Mouse (Mus musculus): ENCODE data around the gene Gpc5.

Gpc5 gene

DNA sequence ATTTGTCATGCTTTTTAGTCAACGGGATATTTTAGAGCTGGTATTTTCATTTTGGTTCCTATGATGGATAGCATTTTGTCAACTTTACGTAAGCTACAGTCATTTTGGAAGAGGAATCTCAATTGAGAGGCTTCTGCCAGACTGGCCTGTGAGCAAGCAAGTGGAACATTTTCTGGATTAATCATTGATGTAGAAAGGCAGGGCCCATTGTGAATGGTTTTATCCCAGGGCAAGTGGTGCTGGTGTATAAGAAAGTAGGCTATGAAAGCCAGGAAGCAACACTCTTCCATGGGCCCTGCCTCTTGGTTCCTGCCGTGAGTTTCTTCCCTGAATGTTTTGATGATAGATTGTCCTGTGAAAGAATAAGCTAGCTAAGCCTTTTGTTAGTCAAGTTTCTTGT lies 777.1 kb downstream of the Gpc5 start:
- DNase-seq = no peak

DNA sequence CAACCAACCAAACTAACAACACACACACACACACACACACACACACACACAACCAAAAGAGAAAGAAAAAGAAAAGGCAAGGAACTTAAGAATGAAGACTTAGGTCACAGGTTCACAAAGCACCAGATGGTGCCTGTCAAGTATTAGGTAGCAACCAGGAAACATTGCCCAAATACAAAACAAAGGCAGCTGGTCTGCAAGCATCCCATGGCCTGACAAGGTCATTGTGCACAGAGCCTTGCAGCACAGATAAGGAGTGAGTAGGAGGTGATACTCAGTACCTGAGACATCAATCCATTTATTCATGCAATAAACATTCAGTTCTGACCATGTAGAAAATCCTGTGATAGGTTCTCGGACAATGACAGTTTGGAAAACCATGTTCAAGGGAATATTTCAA lies 884.0 kb downstream of the Gpc5 start:
- no peak for DNase-seq

DNA sequence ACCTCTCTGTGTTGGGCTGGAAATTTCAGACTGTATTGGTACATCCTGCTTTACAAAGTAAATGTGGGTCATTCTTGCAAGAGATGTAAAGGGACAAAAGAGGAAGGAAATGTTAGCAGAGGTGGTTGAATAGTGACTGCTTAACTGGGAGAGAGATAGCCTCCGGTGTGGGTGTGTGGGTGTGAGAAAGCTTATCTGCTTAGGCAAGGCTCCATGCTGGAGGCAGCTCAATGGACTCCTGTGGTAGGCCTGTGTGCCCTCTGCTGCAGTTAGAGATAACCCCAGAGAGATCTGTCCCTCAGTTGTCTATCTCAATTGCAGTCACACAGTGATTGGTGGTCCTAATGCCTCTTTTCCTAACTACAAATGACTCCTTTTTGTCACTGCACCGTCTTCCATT lies 887.2 kb downstream of the Gpc5 start:
- no peak for DNase-seq

DNA sequence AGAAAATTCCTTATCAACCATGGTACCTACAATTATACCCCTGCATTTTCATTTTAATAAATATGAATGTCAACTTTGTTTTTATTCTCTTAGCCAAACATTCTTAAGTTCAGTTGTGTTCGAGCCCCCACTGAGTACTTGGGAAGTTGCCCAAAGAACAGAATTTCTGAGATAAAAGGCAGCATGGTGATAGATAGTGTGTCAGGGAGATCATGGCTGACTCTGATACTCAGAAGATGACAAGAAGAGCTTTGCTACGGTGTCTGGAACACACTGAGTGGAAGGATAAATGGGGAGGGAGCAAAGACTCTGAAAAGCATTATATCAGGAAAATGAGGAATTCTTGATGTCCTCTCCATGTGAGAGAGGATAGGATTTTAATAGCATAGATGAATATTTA lies 898.7 kb downstream of the Gpc5 start:
- no peak for DNase-seq

- no peak for DNase-seq
Measured at GRCm38 (mm10) chr14:115993520-115994106, 901.6 kb downstream of the Gpc5 start.

DNA sequence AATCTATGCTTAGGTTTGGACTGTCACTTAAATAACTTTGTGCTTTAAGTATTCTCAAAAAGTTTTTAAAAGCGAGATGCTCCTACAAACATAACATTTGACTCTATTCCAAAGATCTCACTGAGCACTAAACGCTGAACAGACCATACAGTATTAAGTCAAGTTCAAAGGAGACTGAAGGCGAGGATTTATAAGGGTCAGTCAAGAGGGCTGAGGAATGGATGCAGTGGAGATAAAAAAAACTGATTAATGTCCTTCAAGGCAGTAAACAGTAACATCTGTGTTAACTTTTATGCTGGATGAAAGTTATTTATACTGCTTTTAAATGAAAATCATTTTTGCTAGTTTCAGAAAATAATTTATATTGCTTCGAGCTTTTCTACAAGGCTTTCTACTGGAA lies 906.9 kb downstream of the Gpc5 start:
- DNase-seq = no peak

GRCm38 (mm10) chr14:116087010-116087409 lies 995.0 kb downstream of the Gpc5 start:
- DNase-seq = no peak

DNA sequence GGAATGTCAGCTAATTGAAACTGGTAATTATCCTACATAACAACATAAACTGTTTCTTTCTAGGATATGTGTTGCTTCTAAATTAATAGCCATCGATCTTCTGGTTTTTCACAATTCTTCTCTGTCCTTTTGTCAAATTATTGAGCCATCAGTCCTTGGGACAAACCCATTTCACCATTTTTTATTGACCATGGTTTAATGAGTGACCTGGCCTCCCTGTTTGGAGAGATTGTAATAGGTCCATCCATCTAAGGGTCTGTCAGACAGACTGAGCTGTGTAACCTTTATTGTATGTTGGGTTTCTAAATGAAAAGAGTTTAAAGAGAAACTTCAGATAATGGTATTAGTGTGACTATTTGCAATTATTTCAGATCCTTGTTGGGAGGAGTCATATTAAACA lies 1035.9 kb downstream of the Gpc5 start:
- DNase-seq = no peak

- no peak for DNase-seq
Measured at GRCm38 (mm10) chr14:116137330-116137729, 1045.3 kb downstream of the Gpc5 start.

DNA sequence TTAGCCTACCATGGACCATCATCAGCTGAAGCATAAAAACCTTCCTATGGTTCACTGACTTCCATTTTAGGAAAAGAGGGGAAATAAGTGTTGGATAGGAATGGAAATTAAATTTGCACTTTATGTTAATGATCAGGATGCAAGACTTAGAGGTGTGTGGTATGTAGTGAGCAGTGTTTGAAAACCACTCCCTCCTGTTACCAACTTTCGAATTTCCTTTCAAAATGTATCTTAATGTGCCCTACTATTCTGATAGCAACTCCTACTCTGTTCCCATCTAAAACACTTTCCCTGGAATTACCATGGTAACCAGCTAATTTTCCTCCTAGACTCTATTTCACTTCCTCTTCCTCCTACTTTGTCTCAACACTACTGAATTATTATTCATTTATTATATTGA lies 1045.8 kb downstream of the Gpc5 start:
- no peak for DNase-seq

DNA sequence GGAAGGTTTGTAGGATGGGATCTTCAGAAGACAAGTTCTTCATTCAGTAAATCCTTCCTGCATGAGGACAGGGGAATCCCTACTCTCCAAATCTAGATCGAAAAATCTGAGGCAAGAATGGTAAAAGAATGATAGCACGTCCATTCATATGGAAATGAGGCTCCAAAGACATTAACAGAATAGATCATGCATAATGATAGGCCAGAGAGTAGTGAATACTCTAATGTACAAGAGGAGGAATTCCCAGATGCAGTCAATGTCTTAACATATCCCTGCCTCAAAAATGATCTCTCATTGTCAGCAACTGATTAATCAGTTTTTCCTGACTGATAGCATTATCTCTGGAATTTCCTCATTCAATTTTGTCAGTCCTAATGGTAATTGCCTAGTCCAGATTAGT lies 1070.6 kb downstream of the Gpc5 start:
- DNase-seq = no peak

DNA sequence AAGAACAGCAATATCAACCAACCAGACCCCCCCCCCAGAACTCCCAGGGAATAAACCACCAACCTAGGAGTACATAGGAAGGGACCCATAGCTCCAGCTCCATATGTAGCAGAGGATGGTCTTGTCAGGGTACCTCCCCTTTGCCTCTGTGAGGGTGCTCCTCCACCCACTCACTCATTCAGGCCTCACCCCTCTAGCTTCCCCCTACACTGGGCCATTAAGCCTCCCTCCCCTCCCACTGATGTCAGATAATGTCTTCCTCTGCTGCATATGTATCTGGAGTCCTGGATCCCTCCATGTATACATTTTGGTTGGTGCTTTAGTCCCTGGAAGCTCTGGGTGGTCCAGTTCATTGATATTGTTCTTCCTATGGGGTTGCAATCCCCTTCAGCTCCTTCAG lies 1075.4 kb downstream of the Gpc5 start:
- no peak for DNase-seq

- no peak for DNase-seq
Measured at GRCm38 (mm10) chr14:116169129-116169528, 1077.1 kb downstream of the Gpc5 start.

DNA sequence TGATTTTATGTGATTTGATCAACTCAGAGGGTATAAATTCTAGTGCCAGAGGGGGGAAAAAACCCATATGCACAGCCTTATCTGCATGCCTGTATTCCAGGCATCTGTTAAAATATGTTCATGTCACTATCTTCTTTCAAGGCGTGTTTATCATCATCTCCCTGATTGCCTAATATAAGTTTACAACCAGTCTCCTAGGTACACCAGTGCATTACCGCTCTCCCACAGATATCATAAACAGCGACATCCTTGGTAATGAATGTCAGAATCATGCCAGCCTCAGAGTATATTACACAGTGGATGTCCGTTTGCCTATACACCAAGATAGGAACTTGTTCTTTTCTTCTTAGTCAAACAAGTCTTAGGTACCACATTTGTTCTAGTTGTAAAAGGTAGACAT lies 1095.0 kb downstream of the Gpc5 start:
- no peak for DNase-seq

GRCm38 (mm10) chr14:116206977-116207376 lies 1115.0 kb downstream of the Gpc5 start:
- peak; percentile 31 to 35 for DNase-seq

GRCm38 (mm10) chr14:116208581-116208980 lies 1116.6 kb downstream of the Gpc5 start:
- no peak for DNase-seq

DNA sequence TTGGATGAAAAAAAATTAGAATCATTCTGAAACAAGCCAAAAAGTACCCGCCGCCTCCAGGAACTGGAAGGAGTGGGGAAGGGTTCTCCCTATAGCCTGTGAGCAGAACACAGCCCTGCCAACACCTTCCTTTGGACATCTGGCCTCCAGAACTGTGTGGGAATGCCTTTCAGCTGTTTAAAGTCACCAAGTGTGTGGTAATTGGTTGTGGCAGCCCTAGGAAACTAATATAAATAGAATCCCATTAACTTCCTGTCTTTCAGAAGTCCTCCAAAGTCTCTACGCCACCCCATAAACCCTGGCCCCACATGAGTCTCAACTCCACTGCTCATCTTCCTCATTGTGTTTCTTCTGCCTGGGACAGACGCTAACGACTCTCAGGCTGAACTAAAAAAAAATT lies 1117.0 kb downstream of the Gpc5 start:
- DNase-seq = peak; percentile 28 to 62

DNA sequence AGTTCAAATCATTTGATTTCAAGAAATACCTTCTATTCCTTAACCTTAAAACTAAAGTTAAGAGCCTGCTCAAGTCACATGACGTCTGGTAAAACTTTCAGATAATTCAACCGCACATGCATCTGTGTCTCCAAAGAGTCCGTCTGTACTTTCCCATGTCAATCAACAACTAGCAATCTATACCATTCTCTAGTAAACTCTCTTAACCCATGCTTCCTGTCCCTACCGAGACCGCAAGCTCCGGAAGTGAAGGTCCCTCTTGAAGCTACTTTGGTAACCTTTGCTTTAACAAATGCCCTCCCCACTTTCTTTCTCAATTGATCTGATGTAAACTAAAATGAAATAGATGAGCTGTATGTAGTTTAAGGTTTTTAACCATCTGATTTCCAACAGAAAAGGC lies 1118.3 kb downstream of the Gpc5 start:
- no peak for DNase-seq

GRCm38 (mm10) chr14:116212029-116212428 lies 1120.0 kb downstream of the Gpc5 start:
- DNase-seq = no peak

DNA sequence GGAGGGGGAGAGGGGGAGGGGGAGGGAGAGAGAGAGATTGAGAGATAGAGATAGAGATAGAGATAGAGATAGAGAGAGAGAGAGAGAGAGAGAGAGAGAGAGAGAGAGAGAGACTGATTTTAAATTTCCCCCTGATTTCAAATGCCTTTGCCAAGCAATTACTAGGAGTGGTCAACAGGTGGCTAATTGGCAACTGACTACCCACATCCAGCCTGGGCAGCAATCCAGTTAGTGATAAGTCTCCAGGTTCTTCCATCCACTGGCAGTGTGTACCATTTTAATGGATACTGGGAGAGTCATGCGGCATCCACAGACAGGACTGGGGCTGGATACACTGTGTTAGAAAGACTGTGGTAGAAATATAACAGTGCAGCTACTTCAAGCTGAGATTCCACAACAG lies 1166.1 kb downstream of the Gpc5 start:
- no peak for DNase-seq

GRCm38 (mm10) chr14:116308541-116308940 lies 1216.5 kb downstream of the Gpc5 start:
- DNase-seq = no peak

GRCm38 (mm10) chr14:116317491-116317890 lies 1225.5 kb downstream of the Gpc5 start:
- no peak for DNase-seq

DNA sequence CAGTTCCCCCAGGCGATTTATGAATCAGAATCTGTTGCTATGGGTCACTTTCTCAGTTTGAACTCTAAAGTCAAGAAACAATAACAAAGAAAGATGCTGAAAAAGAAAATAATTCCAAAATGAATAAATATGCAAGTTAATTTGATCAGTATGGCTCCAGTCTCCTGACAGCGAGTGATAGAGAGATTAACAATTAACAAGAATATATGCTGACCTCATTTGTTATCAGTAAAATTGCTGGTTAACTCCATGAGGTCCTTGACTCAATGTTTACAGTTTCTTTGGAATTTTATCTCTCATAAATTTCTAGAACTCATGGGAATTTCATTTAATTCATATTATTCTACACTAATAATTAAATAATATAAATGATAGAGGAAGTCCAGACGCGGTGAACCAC lies 1244.2 kb downstream of the Gpc5 start:
- DNase-seq = no peak

GRCm38 (mm10) chr14:116338395-116338794 lies 1246.4 kb downstream of the Gpc5 start:
- no peak for DNase-seq

GRCm38 (mm10) chr14:116348560-116348959 lies 1256.5 kb downstream of the Gpc5 start:
- no peak for DNase-seq

DNA sequence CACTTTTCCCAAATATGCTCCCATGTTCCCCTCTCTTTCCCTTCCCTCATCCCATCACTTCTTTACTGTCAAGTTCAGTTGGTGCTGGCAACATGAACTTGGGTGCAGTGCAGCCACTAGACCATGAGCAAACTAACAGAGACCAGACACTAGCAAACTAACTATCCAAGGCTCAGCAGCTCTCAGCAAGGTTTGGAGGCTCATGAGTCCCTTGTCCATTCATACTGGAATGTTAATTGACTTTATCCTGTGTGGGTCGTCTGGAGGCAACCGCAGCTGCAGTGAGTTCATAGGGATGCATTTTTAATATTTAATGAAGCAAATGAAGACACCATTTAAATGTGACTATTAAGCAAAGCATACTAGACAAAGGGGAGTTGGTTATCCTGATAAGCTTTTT lies 1292.6 kb downstream of the Gpc5 start:
- DNase-seq = no peak
